Mouse (Mus musculus): Measurements from ENCODE around the gene Tcp10a. TPM values are rescaled to one million over a fixed set of nuclear protein-coding genes. Genes with fewer than 3 reads are reported as not detected.
"Not testable (repeated sequence)": the region's sequence is repeated elsewhere in the genome, so short reads cannot be mapped to it uniquely, and the experiment has no call there.

Tcp10a gene
- polyA plus RNA-seq, 1 experiment from 2014 or later = 0.13 TPM

DNA sequence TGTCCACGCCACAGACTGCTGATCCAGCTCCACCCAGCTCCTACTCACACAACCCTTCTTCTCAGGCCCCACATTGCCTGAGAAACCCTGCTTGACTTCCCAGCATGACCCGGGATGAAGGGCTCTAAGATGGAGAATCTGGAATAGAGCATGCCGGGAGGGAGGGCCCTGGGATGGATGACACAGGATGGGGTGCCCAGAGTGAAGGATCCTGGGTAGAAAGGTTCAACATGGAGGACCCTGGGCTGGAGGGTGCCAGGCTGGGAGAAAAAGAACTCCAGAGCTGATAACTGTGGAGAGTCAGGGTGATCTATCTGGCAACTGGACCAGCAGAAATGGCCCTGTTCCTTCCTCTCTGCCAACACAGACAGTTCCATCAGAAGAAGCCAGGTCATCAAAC is 41.2 kb downstream of the Tcp10a start:
- H3K27me3 ChIP-seq (replicated peaks; ENCODE audit: control insufficient read depth, insufficient read depth, low read length); ATAC-seq; H3K36me3 ChIP-seq (ENCODE audit: control insufficient read depth, insufficient read depth, low read length); H3K9me3 ChIP-seq (ENCODE audit: control insufficient read depth, low read length); H3K27ac ChIP-seq (ENCODE audit: low read depth, low read length); H3K9ac ChIP-seq (ENCODE audit: low read depth, low read length); H3K4me2 ChIP-seq (ENCODE audit: low read length); H3K4me1 ChIP-seq (ENCODE audit: control insufficient read depth, insufficient read depth, low read depth, low read length); H3K4me3 ChIP-seq (ENCODE audit: low read length): not testable (repeated sequence)
- WGBS = no CpG with 5 or more reads among the region's 3 CpGs

DNA sequence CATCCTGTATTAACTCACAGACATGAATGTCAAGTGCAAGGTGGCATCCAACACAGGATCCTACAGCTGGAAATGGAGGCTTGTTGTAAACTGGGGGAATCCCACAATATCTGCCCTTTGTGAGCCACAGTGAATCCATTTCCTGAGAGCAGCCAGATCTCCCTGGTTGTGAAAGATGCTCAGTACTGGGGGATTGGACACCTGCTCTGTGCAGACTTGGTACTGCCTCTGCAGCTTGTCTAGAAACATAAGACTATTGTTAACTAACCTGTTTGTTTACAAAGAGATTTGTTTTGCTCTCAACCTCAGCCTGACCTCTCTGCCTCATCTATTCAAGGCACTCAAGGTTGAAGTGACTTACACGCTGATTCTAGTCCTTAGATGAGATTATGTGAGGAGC is 41.8 kb downstream of the Tcp10a start:
- H3K36me3 ChIP-seq (ENCODE audit: control insufficient read depth, insufficient read depth, low read length); H3K4me1 ChIP-seq (ENCODE audit: control insufficient read depth, insufficient read depth, low read depth, low read length); H3K4me2 ChIP-seq (ENCODE audit: low read length); H3K27ac ChIP-seq (ENCODE audit: low read depth, low read length); H3K9ac ChIP-seq (ENCODE audit: low read depth, low read length); H3K4me3 ChIP-seq (ENCODE audit: low read length); H3K9me3 ChIP-seq (ENCODE audit: control insufficient read depth, low read length); H3K27me3 ChIP-seq (replicated peaks; ENCODE audit: control insufficient read depth, insufficient read depth, low read length): not testable (repeated sequence)
- WGBS = no CpG with 5 or more reads among the region's 1 CpGs
- peak; percentile 9 for ATAC-seq

- H3K27ac ChIP-seq (ENCODE audit: low read depth, low read length); H3K36me3 ChIP-seq (ENCODE audit: control insufficient read depth, insufficient read depth, low read length); H3K4me2 ChIP-seq (ENCODE audit: low read length); H3K9me3 ChIP-seq (ENCODE audit: control insufficient read depth, low read length); H3K9ac ChIP-seq (ENCODE audit: low read depth, low read length); H3K4me3 ChIP-seq (ENCODE audit: low read length); H3K4me1 ChIP-seq (ENCODE audit: control insufficient read depth, insufficient read depth, low read depth, low read length); H3K27me3 ChIP-seq (replicated peaks; ENCODE audit: control insufficient read depth, insufficient read depth, low read length): not testable (repeated sequence)
- peak; percentile 92 for ATAC-seq
- 12% methylated on average over 5 of the region's 7 CpGs for WGBS
Observed at GRCm38 (mm10) chr17:7366676-7367374, 42.4 kb downstream of the Tcp10a start.

- 71% methylated on average over 4 of the region's 6 CpGs for WGBS
- H3K4me3 ChIP-seq (ENCODE audit: low read length); H3K27ac ChIP-seq (ENCODE audit: low read depth, low read length); H3K27me3 ChIP-seq (replicated peaks; ENCODE audit: control insufficient read depth, insufficient read depth, low read length); H3K36me3 ChIP-seq (ENCODE audit: control insufficient read depth, insufficient read depth, low read length); ATAC-seq; H3K4me2 ChIP-seq (ENCODE audit: low read length); H3K9me3 ChIP-seq (ENCODE audit: control insufficient read depth, low read length); H3K9ac ChIP-seq (ENCODE audit: low read depth, low read length); H3K4me1 ChIP-seq (ENCODE audit: control insufficient read depth, insufficient read depth, low read depth, low read length): not testable (repeated sequence)
Observed at GRCm38 (mm10) chr17:7369401-7369800, 45.0 kb downstream of the Tcp10a start.

DNA sequence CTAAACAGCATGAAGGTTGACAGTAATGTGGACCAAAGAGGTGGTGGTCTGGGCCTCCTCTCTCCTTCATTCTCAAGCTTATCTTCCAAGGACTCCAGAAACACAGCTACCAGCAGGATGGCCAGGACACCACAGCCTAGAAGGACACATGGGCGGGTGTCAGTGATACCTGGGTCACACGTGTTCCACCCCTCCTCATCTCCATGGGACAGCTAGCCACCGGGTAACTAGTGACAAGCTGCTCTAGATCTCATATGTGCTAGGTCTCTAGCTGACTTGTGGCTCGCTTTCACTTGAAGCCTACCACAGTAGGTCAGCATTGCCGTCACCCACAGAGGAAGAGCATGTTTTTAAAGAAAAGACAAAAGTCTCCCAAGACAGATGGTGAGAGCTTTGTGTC is 47.4 kb downstream of the Tcp10a start, which contains the start of gene Gm49630:
TSS of gene Gm49630 (minus strand) at position 101 of the 400 bp plus-strand sequence.
- H3K9ac ChIP-seq (ENCODE audit: low read depth, low read length); H3K27me3 ChIP-seq (replicated peaks; ENCODE audit: control insufficient read depth, insufficient read depth, low read length): not testable (repeated sequence)
- WGBS = 79% methylated on average over 2 of the region's 5 CpGs

GRCm38 (mm10) chr17:7376951-7377700 is 52.7 kb downstream of the Tcp10a start:
- not testable (repeated sequence) for H3K27ac ChIP-seq (ENCODE audit: low read depth, low read length); H3K9ac ChIP-seq (ENCODE audit: low read depth, low read length); H3K27me3 ChIP-seq (replicated peaks; ENCODE audit: control insufficient read depth, insufficient read depth, low read length); H3K4me2 ChIP-seq (ENCODE audit: low read length); H3K9me3 ChIP-seq (ENCODE audit: control insufficient read depth, low read length); H3K36me3 ChIP-seq (ENCODE audit: control insufficient read depth, insufficient read depth, low read length); H3K4me3 ChIP-seq (ENCODE audit: low read length); H3K4me1 ChIP-seq (ENCODE audit: control insufficient read depth, insufficient read depth, low read depth, low read length)
- WGBS = no CpG with 5 or more reads among the region's 3 CpGs
- peak; percentile 50; the same call in 1 of the 2 replicates for ATAC-seq

More for the DNA sequence above, 47.4 kb downstream of the Tcp10a start, which contains the start of gene Gm49630:
- not testable (repeated sequence) for H3K27ac ChIP-seq (ENCODE audit: low read depth, low read length); H3K4me2 ChIP-seq (ENCODE audit: low read length); H3K36me3 ChIP-seq (ENCODE audit: control insufficient read depth, insufficient read depth, low read length); H3K4me3 ChIP-seq (ENCODE audit: low read length); H3K4me1 ChIP-seq (ENCODE audit: control insufficient read depth, insufficient read depth, low read depth, low read length); ATAC-seq; H3K9me3 ChIP-seq (ENCODE audit: control insufficient read depth, low read length)

- ATAC-seq = peak; percentile 52
- H3K27me3 ChIP-seq (replicated peaks; ENCODE audit: control insufficient read depth, insufficient read depth, low read length); H3K9ac ChIP-seq (ENCODE audit: low read depth, low read length); H3K4me1 ChIP-seq (ENCODE audit: control insufficient read depth, insufficient read depth, low read depth, low read length); H3K9me3 ChIP-seq (ENCODE audit: control insufficient read depth, low read length); H3K27ac ChIP-seq (ENCODE audit: low read depth, low read length); H3K36me3 ChIP-seq (ENCODE audit: control insufficient read depth, insufficient read depth, low read length); H3K4me3 ChIP-seq (ENCODE audit: low read length); H3K4me2 ChIP-seq (ENCODE audit: low read length): not testable (repeated sequence)
- 44% methylated on average over 2 of the region's 3 CpGs for WGBS
Observed at GRCm38 (mm10) chr17:7377907-7378306, 53.5 kb downstream of the Tcp10a start.

- H3K4me2 ChIP-seq (ENCODE audit: low read length); H3K27ac ChIP-seq (ENCODE audit: low read depth, low read length); ATAC-seq; H3K4me3 ChIP-seq (ENCODE audit: low read length); H3K27me3 ChIP-seq (replicated peaks; ENCODE audit: control insufficient read depth, insufficient read depth, low read length); H3K4me1 ChIP-seq (ENCODE audit: control insufficient read depth, insufficient read depth, low read depth, low read length); H3K9ac ChIP-seq (ENCODE audit: low read depth, low read length); H3K36me3 ChIP-seq (ENCODE audit: control insufficient read depth, insufficient read depth, low read length); H3K9me3 ChIP-seq (ENCODE audit: control insufficient read depth, low read length): not testable (repeated sequence)
- WGBS = 100% methylated on average over 1 of the region's 3 CpGs
Observed at GRCm38 (mm10) chr17:7382711-7383110, 58.3 kb downstream of the Tcp10a start.

DNA sequence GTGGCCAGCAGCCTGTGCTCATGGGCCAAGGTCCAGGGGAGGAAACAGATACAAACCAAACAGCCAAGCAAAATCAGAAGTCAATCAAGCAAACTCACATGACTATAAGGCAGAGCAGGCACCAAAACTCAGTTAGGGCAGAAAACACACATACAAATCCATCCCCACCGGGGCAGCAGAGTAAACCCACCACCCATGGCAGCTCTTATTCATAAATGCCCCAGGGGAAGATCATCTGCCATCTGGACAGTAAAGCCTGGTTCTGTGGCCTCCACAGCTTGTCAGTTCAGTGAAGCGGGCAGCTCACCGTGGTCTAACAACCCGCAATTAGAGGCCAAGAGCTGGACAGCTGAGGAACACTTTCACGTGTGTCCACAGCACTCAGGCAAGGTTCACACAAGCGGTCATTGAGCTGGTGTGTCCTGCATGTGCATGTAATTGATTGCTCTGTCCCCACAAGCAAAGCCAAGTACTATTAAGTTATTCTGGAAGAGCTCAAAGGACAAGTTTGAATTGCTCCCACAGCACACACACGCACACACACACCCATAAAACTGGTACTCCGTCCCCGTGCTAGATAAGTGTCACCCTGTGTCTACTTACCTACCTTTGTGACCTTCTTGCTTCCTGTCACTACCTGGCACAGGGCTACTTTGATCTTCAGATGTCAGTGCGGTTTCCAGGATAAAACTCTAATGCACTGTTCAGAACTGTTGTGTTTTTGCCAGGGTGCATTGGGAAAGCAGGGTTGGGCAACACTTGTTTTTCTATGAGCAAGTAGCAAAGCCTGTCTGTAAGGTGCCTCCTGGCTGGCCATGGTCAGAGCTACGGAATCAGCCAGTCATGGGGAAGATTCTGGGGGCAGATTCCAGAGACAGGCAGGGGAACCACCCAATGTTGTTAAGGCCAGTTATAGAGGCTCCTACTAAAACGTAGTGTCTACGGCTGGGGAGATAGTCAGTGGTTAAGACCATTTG is 59.0 kb downstream of the Tcp10a start:
- not testable (repeated sequence) for H3K4me1 ChIP-seq (ENCODE audit: control insufficient read depth, insufficient read depth, low read depth, low read length)

More for the DNA sequence above, 59.0 kb downstream of the Tcp10a start:
- H3K36me3 ChIP-seq (ENCODE audit: control insufficient read depth, insufficient read depth, low read length); ATAC-seq; H3K9me3 ChIP-seq (ENCODE audit: control insufficient read depth, low read length); H3K4me2 ChIP-seq (ENCODE audit: low read length); H3K27ac ChIP-seq (ENCODE audit: low read depth, low read length); H3K4me3 ChIP-seq (ENCODE audit: low read length); H3K9ac ChIP-seq (ENCODE audit: low read depth, low read length); H3K27me3 ChIP-seq (replicated peaks; ENCODE audit: control insufficient read depth, insufficient read depth, low read length): not testable (repeated sequence)
- WGBS = 84% methylated on average over 6 of the region's 13 CpGs
